Mouse (Mus musculus) CH12.LX (cell line): Measurements from ENCODE around the gene Dph1.

Source experiments
- BHLHE40 ChIP-seq: IDR thresholded peaks from 2 replicates; pipeline ENCODE4 v1.6.1; 2011; ENCODE audit warnings: mild to moderate bottlenecking, low read depth, low read length, improper control_type of control experiment
- CTCF ChIP-seq, 2 experiments: IDR thresholded peaks in 1 of 2; conservative IDR thresholded peaks in 1 of 2; 2 replicates each; pipeline ENCODE4 v1.5.1; 2011 to 2012; ENCODE audit warnings: low read depth in 2 of 2, low read length in 2 of 2, improper control_type of control experiment in 1 of 2, inconsistent platforms in 1 of 2, mild to moderate bottlenecking in 1 of 2, moderate library complexity in 1 of 2
- EP300 ChIP-seq: IDR thresholded peaks from 2 replicates; pipeline ENCODE4 v1.6.1; 2011; ENCODE audit warnings: low read length, improper control_type of control experiment
- MYC ChIP-seq: IDR thresholded peaks from 2 replicates; pipeline ENCODE4 v1.6.1; 2011; ENCODE audit warnings: low read depth, mild to moderate bottlenecking, improper control_type of control experiment, low read length
- RAD21 ChIP-seq: IDR thresholded peaks from 2 replicates; pipeline ENCODE4 v1.6.1; 2011; ENCODE audit warnings: low read depth, mild to moderate bottlenecking, low read length, improper control_type of control experiment, moderate library complexity

- no peak for TF ChIP-seq BHLHE40
- TF ChIP-seq CTCF (conservative IDR thresholded peaks at IDR 0.05 in 1 of 2, IDR thresholded peaks at IDR 0.05 in 1 of 2; ENCODE audit: low read depth in 2 of 2, low read length in 2 of 2): no peak
- TF ChIP-seq EP300: no peak
- TF ChIP-seq RAD21: no peak
- TF ChIP-seq MYC: no peak
These were observed 19.1 kb upstream of the Dph1 start for GRCm38 (mm10) chr11:75210093-75210492.
